Mouse (Mus musculus) testis, adult 2 months (tissue): ENCODE measurements around the gene Tbc1d8. TPM values are rescaled to one million over a fixed set of nuclear protein-coding genes. Genes with fewer than 3 reads are reported as not detected.
A peak's percentile ranks its signal among the peaks of the same experiment; 100 is the strongest.

Experiments
- H3K27ac ChIP-seq: fragments of 200-500 bp; 2 replicates; pipeline ENCODE4 v1.5.1; 2012; ENCODE audit warnings: low read depth, low read length; ENCODE audit not compliant: control insufficient read depth, insufficient read depth
- H3K27me3 ChIP-seq: fragments of 200-500 bp; 2 replicates; pipeline ENCODE4 v1.6.1; 2012; ENCODE audit warnings: mild to moderate bottlenecking, low read length, moderate library complexity; ENCODE audit not compliant: control insufficient read depth, insufficient read depth
- H3K36me3 ChIP-seq: fragments of 200-500 bp; 2 replicates; pipeline ENCODE4 v1.6.1; 2012; ENCODE audit warnings: mild to moderate bottlenecking, low read length; ENCODE audit not compliant: control insufficient read depth, insufficient read depth
- H3K4me1 ChIP-seq: fragments of 200-500 bp; 2 replicates; pipeline ENCODE4 v1.6.1; 2012; ENCODE audit warnings: low read length; ENCODE audit not compliant: control insufficient read depth, insufficient read depth
- H3K4me3 ChIP-seq: fragments of 200-500 bp; 2 replicates; pipeline ENCODE4 v1.5.1; 2012; ENCODE audit warnings: low read depth, mild to moderate bottlenecking, low read length, moderate library complexity, mixed read lengths; ENCODE audit not compliant: control insufficient read depth
- CTCF ChIP-seq: fragments of 200-500 bp; IDR thresholded peaks from 2 replicates; pipeline ENCODE4 v1.5.1; 2012; ENCODE audit warnings: low read depth, mild to moderate bottlenecking, inconsistent platforms, low read length, moderate library complexity; ENCODE audit not compliant: control insufficient read depth, insufficient read depth, insufficient replicate concordance
- POLR2A ChIP-seq: fragments of 200-500 bp; IDR thresholded peaks from 2 replicates; pipeline ENCODE4 v1.6.1; 2012; ENCODE audit warnings: low read depth, mild to moderate bottlenecking, inconsistent platforms, low read length, moderate library complexity; ENCODE audit not compliant: control insufficient read depth
- polyA plus RNA-seq: library from polyadenylated mRNA; depleted of rRNA; stranded (reverse); fragments of >200 nt; gene quantifications from 2 replicates; pipeline ENCODE4 v1.2.3, GENCODE M21; 2012

Gene Tbc1d8
- polyA plus RNA-seq, 1 experiment: 10.0 TPM

- Histone ChIP-seq H3K27ac (no peak overlapping the region), H3K4me3 (no peak overlapping the region), H3K27me3 (no peaks in the 10 kb centered on the region), H3K4me1 (no peaks in the 10 kb centered on the region), H3K36me3 (no peaks in the 10 kb centered on the region)
- TF ChIP-seq POLR2A (no peak), CTCF (no peak)
These were observed 48.5 kb downstream of the Tbc1d8 start for GRCm38 (mm10) chr1:39430020-39430419.

GRCm38 (mm10) chr1:39429015-39429414, 49.5 kb downstream of the Tbc1d8 start:
- H3K27me3 ChIP-seq: no peaks in the 10 kb centered on the region
- H3K36me3 ChIP-seq: no peaks in the 10 kb centered on the region
- no peak overlapping the region for H3K27ac ChIP-seq
- TF ChIP-seq POLR2A: no peak
- TF ChIP-seq CTCF: no peak
- H3K4me1 ChIP-seq: no peaks in the 10 kb centered on the region
- no peak overlapping the region for H3K4me3 ChIP-seq

- no peaks in the 10 kb centered on the region for H3K27me3 ChIP-seq
- H3K4me3 ChIP-seq: no peak overlapping the region
- H3K4me1 ChIP-seq: no peaks in the 10 kb centered on the region
- H3K27ac ChIP-seq: no peak overlapping the region
- no peaks in the 10 kb centered on the region for H3K36me3 ChIP-seq
- TF ChIP-seq CTCF: no peak
- no peak for TF ChIP-seq POLR2A
These were observed 50.3 kb downstream of the Tbc1d8 start for GRCm38 (mm10) chr1:39428280-39428679.

- Histone ChIP-seq H3K36me3 (no peaks in the 10 kb centered on the region), H3K27ac (no peak overlapping the region), H3K4me1 (no peaks in the 10 kb centered on the region), H3K27me3 (no peaks in the 10 kb centered on the region), H3K4me3 (no peak overlapping the region)
- TF ChIP-seq POLR2A: no peak
- no peak for TF ChIP-seq CTCF
These were observed 53.1 kb downstream of the Tbc1d8 start for GRCm38 (mm10) chr1:39425497-39425896.

GRCm38 (mm10) chr1:39420987-39421386, 57.6 kb downstream of the Tbc1d8 start:
- Histone ChIP-seq H3K36me3 (no peaks in the 10 kb centered on the region), H3K27me3 (no peaks in the 10 kb centered on the region), H3K4me3 (no peak overlapping the region), H3K27ac (no peak overlapping the region), H3K4me1 (peaks cover 2% of the 10 kb centered on the region; the same call in 1 of the 2 replicates)
- TF ChIP-seq POLR2A (no peak), CTCF (no peak)

GRCm38 (mm10) chr1:39418852-39419251, 59.7 kb downstream of the Tbc1d8 start:
- TF ChIP-seq POLR2A (no peak), CTCF (no peak)
- peak overlapping the region; percentile 73 for H3K27ac ChIP-seq

GRCm38 (mm10) chr1:39417817-39418216, 60.7 kb downstream of the Tbc1d8 start:
- peak overlapping the region; percentile 51 for H3K27ac ChIP-seq
- no peak for TF ChIP-seq CTCF
- no peak for TF ChIP-seq POLR2A
- H3K27me3 ChIP-seq: no peaks in the 10 kb centered on the region
- peaks cover 2% of the 10 kb centered on the region; the same call in 1 of the 2 replicates for H3K4me1 ChIP-seq
- H3K4me3 ChIP-seq: no peak overlapping the region
- no peaks in the 10 kb centered on the region for H3K36me3 ChIP-seq

More at GRCm38 (mm10) chr1:39418852-39419251, 59.7 kb downstream of the Tbc1d8 start:
- H3K4me3 ChIP-seq: no peak overlapping the region
- no peaks in the 10 kb centered on the region for H3K36me3 ChIP-seq
- H3K27me3 ChIP-seq: no peaks in the 10 kb centered on the region
- H3K4me1 ChIP-seq: peaks cover 2% of the 10 kb centered on the region; the same call in 1 of the 2 replicates
